Mouse (Mus musculus) lung, postnatal 10 days (tissue): ENCODE results near the gene Olfr557.

ENCODE experiments used
- DNase-seq: peaks from one replicate; pipeline ENCODE4 v3.0.0; 2021

Olfr557 gene

DNA sequence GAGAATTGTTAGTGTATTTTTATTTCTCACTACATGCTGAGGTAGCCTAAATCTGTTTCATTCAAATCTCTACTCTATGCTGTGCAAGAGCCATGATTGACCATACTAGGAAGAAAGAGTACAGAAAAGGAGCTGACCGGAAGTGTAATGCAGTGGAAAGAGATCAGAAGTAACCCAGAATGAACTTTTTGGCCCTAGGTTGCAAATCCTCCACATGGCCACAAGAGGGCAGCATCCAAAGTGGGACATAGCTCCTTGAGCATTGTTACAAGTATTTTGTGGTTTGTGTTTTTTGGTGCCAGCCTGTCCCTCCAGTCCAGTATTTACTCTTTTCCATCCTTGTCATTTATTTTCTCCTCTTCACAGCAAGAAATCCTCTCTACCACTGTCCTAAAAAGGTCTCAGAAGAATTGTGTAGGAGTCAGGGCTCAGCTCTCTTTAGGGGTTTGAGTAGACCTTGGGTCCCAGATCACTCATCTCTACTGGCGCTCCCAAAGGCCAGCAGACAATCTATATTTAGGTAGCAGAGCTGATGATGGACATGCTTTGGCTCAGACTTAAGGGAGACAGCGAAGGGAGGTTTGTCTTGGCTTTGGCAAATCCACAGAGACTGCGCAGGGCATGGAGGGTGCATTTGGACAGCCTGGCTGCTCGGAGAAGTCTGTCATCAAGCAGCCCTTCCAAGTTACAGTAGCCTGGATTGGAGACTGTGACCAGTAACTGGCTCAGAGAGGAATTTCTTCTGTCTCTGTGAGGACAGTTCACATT lies at the start of gene Olfr557:
Gene Olfr557, plus strand, starts transcription at position 553 of the 768 bp plus-strand sequence.
- DNase-seq = peak; percentile 50

- no peak for DNase-seq
Observed at GRCm38 (mm10) chr7:102658523-102658922, 37.2 kb upstream of the Olfr557 start, which contains the start of gene Olfr555. Gene Olfr555, plus strand, starts transcription at chr7:102658823.

- no peak for DNase-seq
Observed at GRCm38 (mm10) chr7:102664599-102664998, 31.1 kb upstream of the Olfr557 start, which contains the start of gene Olfr556. Gene Olfr556, plus strand, starts transcription at chr7:102664899.

- DNase-seq = peak; percentile 11
Observed at GRCm38 (mm10) chr7:102665378-102665777, 30.3 kb upstream of the Olfr557 start.

DNA sequence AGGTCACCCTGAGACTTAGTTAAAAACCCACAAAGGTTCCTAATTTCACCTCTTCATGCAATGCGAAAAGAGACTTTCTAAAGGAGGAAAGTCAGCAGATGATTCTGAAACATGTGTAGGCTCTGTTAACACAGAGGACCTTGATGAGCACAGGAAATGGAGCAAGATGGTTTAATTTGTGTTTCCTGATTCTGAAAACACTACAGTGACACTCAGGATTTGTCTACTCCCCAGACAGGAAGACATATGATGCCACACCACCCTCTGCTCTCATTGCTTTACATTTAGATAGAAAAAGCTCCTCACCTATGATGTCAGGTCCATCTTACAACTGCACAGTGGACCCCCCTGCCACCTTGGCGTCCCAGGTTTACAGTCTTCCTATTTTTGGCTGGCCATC lies 19.5 kb upstream of the Olfr557 start:
- no peak for DNase-seq

DNA sequence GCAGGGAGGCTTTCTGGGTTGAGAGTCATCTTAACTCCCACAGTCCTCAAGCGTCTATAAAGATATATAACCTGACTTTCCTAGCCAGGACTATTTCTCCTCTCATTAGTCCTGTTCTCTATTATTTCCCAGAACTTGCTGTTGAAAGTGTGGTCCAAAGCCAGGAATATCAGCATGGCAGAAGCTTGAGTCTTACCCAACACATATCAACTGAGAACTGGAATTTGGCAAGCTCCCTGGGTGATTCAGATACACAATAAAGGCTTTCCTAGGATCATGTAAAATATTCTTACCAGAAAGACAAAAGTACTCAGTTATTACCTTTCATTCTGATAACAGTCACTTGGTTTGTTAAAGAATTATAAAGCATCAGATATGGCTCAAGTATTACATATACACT lies 13.8 kb upstream of the Olfr557 start:
- DNase-seq = no peak

DNA sequence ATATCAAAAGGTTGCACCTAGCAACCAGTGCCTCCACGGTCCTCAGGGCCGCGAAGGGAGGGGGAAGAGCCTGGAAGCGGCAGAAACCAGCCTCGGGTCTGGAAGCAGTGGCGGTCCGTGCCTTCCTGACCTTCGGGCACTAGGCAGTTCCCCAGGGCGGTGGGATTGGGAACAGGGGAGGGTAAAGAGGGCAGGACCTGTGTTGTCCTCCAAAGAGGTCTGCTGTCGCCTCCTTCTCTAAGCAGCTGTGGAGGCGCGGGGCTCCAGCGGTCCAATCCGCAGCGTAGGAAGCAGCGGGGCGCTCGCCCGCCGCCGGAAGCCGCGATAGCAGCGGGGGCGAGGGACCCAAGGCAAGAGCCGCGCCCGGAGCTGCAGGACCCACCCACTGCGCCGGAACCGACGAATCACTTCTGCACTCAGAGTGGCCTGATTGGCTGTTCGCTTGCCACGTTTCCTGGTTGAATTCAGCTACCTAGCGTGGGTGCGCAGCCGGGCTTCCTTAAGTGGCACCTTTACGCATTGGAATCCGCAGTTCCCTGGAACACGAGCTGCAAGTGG lies 8.7 kb upstream of the Olfr557 start, which contains the start of gene Trim68:
Gene Trim68, minus strand, starts transcription at position 384 of the 558 bp plus-strand sequence.
- DNase-seq = peak; percentile 94

DNA sequence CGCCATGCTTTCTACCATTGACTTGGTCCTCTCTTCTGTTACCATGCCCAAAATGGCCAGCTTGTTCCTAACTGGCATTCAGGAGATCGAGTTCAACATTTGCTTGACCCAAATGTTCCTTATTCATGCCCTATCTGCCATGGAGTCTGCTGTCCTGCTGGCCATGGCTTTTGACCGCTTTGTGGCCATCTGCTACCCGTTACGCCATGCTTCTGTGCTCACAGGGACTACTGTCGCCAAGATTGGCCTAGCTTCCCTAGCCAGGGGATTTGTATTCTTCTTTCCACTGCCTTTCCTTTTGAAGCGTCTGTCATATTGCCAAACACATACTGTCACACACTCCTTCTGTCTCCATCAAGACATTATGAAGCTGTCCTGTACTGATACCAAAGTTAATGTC lies 2.8 kb downstream of the Olfr557 start:
- DNase-seq = no peak

- DNase-seq = no peak
Observed at GRCm38 (mm10) chr7:102701915-102702314, 6.2 kb downstream of the Olfr557 start, which contains the start of gene Olfr558. Gene Olfr558, plus strand, starts transcription at chr7:102702215.

DNA sequence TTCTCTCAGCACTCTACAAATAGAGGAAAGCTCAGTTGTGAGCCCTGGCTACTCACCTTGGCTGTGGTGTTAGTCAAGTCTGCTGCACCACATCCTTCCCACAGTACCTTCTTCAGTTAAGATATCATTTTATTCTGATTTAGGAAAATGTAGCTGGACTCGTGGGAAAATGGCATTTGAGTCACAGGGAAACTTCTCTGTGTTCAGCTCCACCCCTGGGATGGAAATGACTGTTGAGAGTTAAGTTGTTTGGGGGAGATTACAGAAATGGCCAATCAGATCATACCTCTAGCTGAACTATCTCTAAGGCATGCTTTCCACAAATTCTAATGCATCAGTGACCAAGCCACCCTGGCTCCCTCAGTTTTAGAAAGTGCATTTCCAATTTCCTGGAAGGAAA lies 23.3 kb downstream of the Olfr557 start, which contains the start of gene Olfr33:
Gene Olfr33, minus strand, starts transcription at position 101 of the 400 bp plus-strand sequence.
- no peak for DNase-seq

DNA sequence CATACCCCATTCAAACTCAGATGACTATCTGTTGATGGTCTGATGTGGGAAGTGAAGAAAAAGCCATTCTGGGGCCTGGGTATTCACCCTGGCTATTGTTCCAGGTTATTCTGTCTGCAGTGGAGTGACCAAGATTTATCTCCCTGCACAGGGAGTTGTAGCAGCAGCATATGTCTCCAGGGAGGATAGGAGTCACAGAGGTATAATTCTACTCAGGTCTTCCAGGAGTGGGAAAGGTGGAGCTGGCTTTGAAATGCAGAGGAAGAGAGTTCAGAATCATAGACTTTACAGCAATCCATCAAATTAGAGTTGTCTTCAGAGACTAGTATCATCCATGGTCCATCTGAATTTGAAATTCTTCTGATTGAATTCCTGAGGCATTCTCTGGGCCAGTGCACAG lies 31.7 kb downstream of the Olfr557 start, which contains the start of gene Olfr559:
Gene Olfr559, minus strand, starts transcription at position 101 of the 400 bp plus-strand sequence.
- DNase-seq = no peak

GRCm38 (mm10) chr7:102733793-102734192 lies 38.1 kb downstream of the Olfr557 start:
- no peak for DNase-seq

DNA sequence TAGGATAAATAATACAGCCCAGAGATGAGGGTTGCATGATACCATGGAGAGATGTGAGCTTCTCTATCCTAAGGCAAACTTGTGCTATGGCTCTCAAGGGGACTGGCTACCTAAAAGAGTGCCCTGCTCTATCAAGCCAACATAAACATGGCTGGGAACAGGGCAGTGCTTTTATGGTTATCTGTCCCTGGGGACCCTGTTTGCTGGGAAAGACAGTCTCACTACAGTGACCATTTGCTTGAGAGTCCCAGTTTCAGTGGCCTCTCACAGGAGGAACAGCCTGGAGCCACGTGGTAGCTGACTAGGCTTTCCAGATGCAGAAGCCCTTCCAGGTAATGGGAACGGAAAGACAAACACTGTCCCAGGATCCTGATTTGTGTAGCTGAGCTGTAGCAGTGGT lies 42.0 kb downstream of the Olfr557 start:
- DNase-seq = no peak
